Mouse (Mus musculus) myocyte (in vitro differentiated cells): Measurements from ENCODE around the gene Nkapl.

Experiments used
- MAX ChIP-seq: IDR thresholded peaks from one replicate; pipeline ENCODE4 v1.6.1; 2011; ENCODE audit warnings: low read depth, mild to moderate bottlenecking, control low read depth
- MYOD1 ChIP-seq, 3 experiments: IDR thresholded peaks; one replicate each; pipeline ENCODE4 v1.6.1; 2011; ENCODE audit warnings: control low read depth in 2 of 3, low read depth in 2 of 3, mild to moderate bottlenecking in 2 of 3, moderate library complexity in 1 of 3; ENCODE audit not compliant: insufficient read length in 2 of 3, control insufficient read depth in 1 of 3
- POLR2A ChIP-seq: IDR thresholded peaks from one replicate; pipeline ENCODE4 v1.6.1; 2011; ENCODE audit warnings: low read depth, mild to moderate bottlenecking, control low read depth, moderate library complexity; ENCODE audit not compliant: insufficient read length
- SRF ChIP-seq: IDR thresholded peaks from one replicate; pipeline ENCODE4 v1.6.1; 2011; ENCODE audit warnings: low read depth; ENCODE audit not compliant: control insufficient read depth, insufficient read length
- TCF12 ChIP-seq: IDR thresholded peaks from one replicate; pipeline ENCODE4 v1.6.1; 2011; ENCODE audit warnings: mild to moderate bottlenecking, control low read depth; ENCODE audit not compliant: poor library complexity, insufficient read depth, severe bottlenecking

DNA sequence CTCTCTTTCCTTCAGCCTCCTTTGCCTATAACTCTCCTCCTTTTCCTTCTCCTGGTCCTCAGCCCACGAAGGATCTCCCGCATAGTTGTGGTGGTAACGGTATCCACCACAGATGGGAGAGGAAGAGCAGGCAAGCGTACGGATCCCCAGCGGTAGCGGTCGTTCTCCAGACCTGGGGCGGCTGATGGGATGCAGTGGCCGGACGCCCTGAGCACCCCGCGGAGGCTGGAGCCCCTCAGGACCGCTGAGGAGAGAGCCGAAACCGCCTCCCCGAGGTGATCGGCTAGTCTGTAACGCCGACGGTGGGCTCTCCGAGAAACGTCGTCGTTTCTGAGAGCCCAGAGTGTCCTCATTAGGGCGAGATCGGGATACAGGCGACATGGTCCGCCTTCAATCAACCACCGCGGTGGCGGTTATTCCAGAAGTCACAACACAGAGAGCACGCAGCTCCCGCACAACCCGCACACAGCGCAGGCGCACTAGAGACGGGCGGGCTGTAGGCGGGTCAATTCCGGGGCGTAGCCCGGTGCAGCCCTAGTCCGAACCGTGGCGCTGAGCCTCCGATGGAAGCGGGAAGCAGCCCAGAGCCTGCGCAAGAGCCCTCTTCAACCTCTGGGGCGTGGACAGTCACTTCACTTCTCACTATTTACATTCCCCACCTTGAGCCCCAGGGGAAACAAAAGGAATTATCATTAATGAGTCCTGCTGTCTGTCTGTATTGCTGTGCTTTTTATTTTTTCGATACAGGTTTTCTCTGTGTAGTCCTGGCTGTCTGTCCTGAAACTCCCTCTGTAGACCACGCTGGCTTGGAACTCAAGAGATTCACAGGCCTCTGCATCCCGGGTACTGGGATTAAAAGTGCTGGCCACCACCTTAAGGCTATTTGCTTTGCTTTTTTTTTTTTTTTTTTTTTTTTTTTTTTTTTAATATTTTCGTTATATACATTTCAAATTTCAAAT lies at the start of gene Nkapl:
- TF ChIP-seq POLR2A (no peak), SRF (no peak), MAX (no peak), TCF12 (no peak), MYOD1 (IDR thresholded peaks at IDR 0.05; ENCODE audit: control insufficient read depth in 1 of 3, insufficient read length in 2 of 3, low read depth in 2 of 3) (no peak)
